8 mouse cellular contexts compared by ENCODE assay signal in genomic region chr5:118214418-118215154, GRCm38 (mm10). TPM values are rescaled to one million over a fixed set of nuclear protein-coding genes. Genes with fewer than 3 reads are reported as not detected.
A peak's percentile ranks its signal among the peaks of the same experiment; 100 is the strongest.
DNase-seq lines count a peak whose midpoint lies in the region; ATAC-seq and TF ChIP-seq lines count a peak whose summit lies in the region.

No protein-coding gene starts in this region.

- no peaks in the 10 kb centered on the region for H3K36me3 ChIP-seq in ES-E14 (ENCODE audit: control insufficient read depth, insufficient read depth, low read length, poor library complexity, severe bottlenecking)
- H3K36me3 ChIP-seq in forebrain, embryonic 14.5 days (ENCODE audit: control insufficient read depth, insufficient read depth, low read length), result 0 out of 2 replicates have a peak, but pooled peaks cover 8% of the 10 kb centered on the region
- no peaks in the 10 kb centered on the region for H3K36me3 ChIP-seq in liver, postnatal 0 days (replicated peaks; ENCODE audit: insufficient read depth, low read length)

- H3K27ac ChIP-seq in ES-E14 (ENCODE audit: insufficient read depth, low read depth, low read length, poor library complexity, severe bottlenecking), result no peak overlapping the region
- 0 out of 2 replicates have a peak overlapping the region, but pooled peaks have one; percentile 14 for H3K27ac ChIP-seq in forebrain, embryonic 14.5 days (ENCODE audit: low read depth, low read length)
- no peak overlapping the region for H3K27ac ChIP-seq in liver, postnatal 0 days (ENCODE audit: low read depth)

- no peak for TF ChIP-seq EP300 in liver, postnatal 0 days (IDR thresholded peaks at IDR 0.05; ENCODE audit: low read depth)

- H3K9ac ChIP-seq in ES-E14 (ENCODE audit: insufficient read depth, low read depth, low read length, poor library complexity, severe bottlenecking), result no peak overlapping the region
- H3K9ac ChIP-seq in forebrain, embryonic 14.5 days (ENCODE audit: low read length), result peak overlapping the region; percentile 54
- H3K9ac ChIP-seq in liver, postnatal 0 days (replicated peaks), result no peak overlapping the region

- H3K4me2 ChIP-seq in forebrain, embryonic 14.5 days (ENCODE audit: low read length), result peak overlapping the region; percentile 64
- H3K4me2 ChIP-seq in liver, postnatal 0 days (ENCODE audit: low read depth, low read length), result peak overlapping the region; percentile 42

- no peaks in the 10 kb centered on the region for H3K27me3 ChIP-seq in forebrain, embryonic 14.5 days (replicated peaks; ENCODE audit: control insufficient read depth, insufficient read depth, low read length)
- H3K27me3 ChIP-seq in liver, postnatal 0 days (ENCODE audit: insufficient read depth, low read length), result peaks cover 6% of the 10 kb centered on the region; the same call in 1 of the 2 replicates

- intact Hi-C loops in heart, postnatal 10 days (cut with DNase I), result no loop called here

- DNase-seq in ES-E14 (ENCODE audit: low read depth, low spot score), result peak; percentile 16
- peak; percentile 92 for DNase-seq in cerebellum, adult 11-12 months
- peak; percentile 95 for DNase-seq in forebrain, embryonic 14.5 days (ENCODE audit: low spot score)
- DNase-seq in heart, postnatal 10 days, result peak; percentile 85 to 87
- peak; percentile 39 to 52 for DNase-seq in kidney, postnatal 36 days
- peak; percentile 43 for DNase-seq in liver, postnatal 0 days
- DNase-seq in ovary, postnatal 36 days (ENCODE audit: low spot score), result peak; percentile 69

- 3% methylated on average over 24 of the region's 24 CpGs for WGBS in forebrain, embryonic 14.5 days
- 11% methylated on average over 24 of the region's 24 CpGs for WGBS in liver, postnatal 0 days (ENCODE audit: insufficient replicate concordance)

- in situ Hi-C loops in ES-E14 (cut with MboI; ENCODE audit: low sequenced_read_pairs in 2 of 2, unreplicated experiment in 2 of 2), result no loop called here

- no peak for TF ChIP-seq CTCF in liver, postnatal 0 days (IDR thresholded peaks at IDR 0.05; ENCODE audit: low read depth)

- H3K4me1 ChIP-seq in ES-E14 (ENCODE audit: control insufficient read depth in 2 of 2, insufficient read depth in 2 of 2, low read length in 2 of 2, poor library complexity in 1 of 2), result no peaks in the 10 kb centered on the region
- peaks cover 8% of the 10 kb centered on the region; the same call in 1 of the 2 replicates for H3K4me1 ChIP-seq in forebrain, embryonic 14.5 days (ENCODE audit: control insufficient read depth, insufficient read depth, low read length)
- H3K4me1 ChIP-seq in liver, postnatal 0 days (ENCODE audit: insufficient read depth), result no peaks in the 10 kb centered on the region

- no peaks in the 10 kb centered on the region for H3K9me3 ChIP-seq in ES-E14 (ENCODE audit: control insufficient read depth, insufficient read depth, low read depth, low read length)
- no peaks in the 10 kb centered on the region for H3K9me3 ChIP-seq in forebrain, embryonic 14.5 days (replicated peaks; ENCODE audit: control insufficient read depth, low read length)
- H3K9me3 ChIP-seq in liver, postnatal 0 days (ENCODE audit: low read length), result no peaks in the 10 kb centered on the region

- ATAC-seq in forebrain, embryonic 14.5 days, result peak; percentile 92
- ATAC-seq in liver, postnatal 0 days, result peak; percentile 56; the same call in 1 of the 2 replicates
- ATAC-seq in megakaryocyte-erythroid progenitor cell, adult 5-6 weeks (replicated peaks; ENCODE audit: low FRiP score, low TSS enrichment, poor library complexity, severe bottlenecking), result no peak

- H3K4me3 ChIP-seq in ES-E14 (ENCODE audit: insufficient read depth in 1 of 2, low read depth in 1 of 2, low read length in 2 of 2, poor library complexity in 1 of 2, severe bottlenecking in 1 of 2), result peak overlapping the region in 1 of 2 experiments; percentile 6; a peak in 1 of 4 replicates
- H3K4me3 ChIP-seq in forebrain, embryonic 14.5 days (ENCODE audit: low read depth, low read length), result peak overlapping the region; percentile 27
- H3K4me3 ChIP-seq in liver, postnatal 0 days (ENCODE audit: low read depth, low read length), result no peak overlapping the region

TF ChIP-seq in ES-E14, 5 proteins besides CTCF, POLR2A, EP300 and RAD21:
- TF ChIP-seq HCFC1 (IDR thresholded peaks at IDR 0.05; ENCODE audit: borderline replicate concordance, insufficient read depth, low read length), result no peak
- TF ChIP-seq ZNF384 (IDR thresholded peaks at IDR 0.05; ENCODE audit: low read depth, low read length), result no peak
- TF ChIP-seq ZC3H11A (IDR thresholded peaks at IDR 0.05; ENCODE audit: borderline replicate concordance, low read depth, low read length), result no peak
- TF ChIP-seq MAFK (IDR thresholded peaks at IDR 0.05; ENCODE audit: insufficient read depth, low read depth, low read length), result no peak
- no peak for TF ChIP-seq CHD2 (IDR thresholded peaks at IDR 0.05; ENCODE audit: low read depth, low read length)

RNA-seq across cellular contexts. Expression of gene Rnft2, which starts 30.3 kb away (rescaled TPM):
- total RNA-seq in ES-E14 (2012; rRNA removed), result 7.9 and 13.4 TPM in 2 replicates
- polyA plus RNA-seq in forebrain, embryonic 14.5 days (2014; fragmentation: Nextera tagmentation; extraction: Ambion mirVana), result 10.7 and 11.3 TPM in 2 replicates
- 1 to 10 TPM; 1.6 to 2.5 TPM for total RNA-seq in heart, postnatal 10 days (2021)
- 0.14 TPM in 1 of 2 replicates, not detected in the other for polyA plus RNA-seq in liver, postnatal 0 days (2015; fragmentation: Nextera tagmentation; extraction: Ambion mirVana)
- total RNA-seq in megakaryocyte-erythroid progenitor cell, adult 5-6 weeks (2014; fragmentation: Nextera tagmentation), result not detected in 2 replicates
- not detected in 2 replicates for total RNA-seq in megakaryocyte-erythroid progenitor cell, adult 5-6 weeks (2017)

RNA-seq across cellular contexts. Expression of gene 2410131K14Rik, which starts 30.4 kb away (rescaled TPM):
- 11.6 and 15.4 TPM in 2 replicates for total RNA-seq in ES-E14 (2012; rRNA removed)
- polyA plus RNA-seq in forebrain, embryonic 14.5 days (2014; fragmentation: Nextera tagmentation; extraction: Ambion mirVana), result 14.6 and 17.1 TPM in 2 replicates
- total RNA-seq in heart, postnatal 10 days (2021), result 1 to 10 TPM; 7.1 to 7.8 TPM
- polyA plus RNA-seq in liver, postnatal 0 days (2015; fragmentation: Nextera tagmentation; extraction: Ambion mirVana), result 1.3 TPM in 2 replicates
- 0.92 and 1.0 TPM in 2 replicates for total RNA-seq in megakaryocyte-erythroid progenitor cell, adult 5-6 weeks (2014; fragmentation: Nextera tagmentation)
- 1.4 and 2.1 TPM in 2 replicates for total RNA-seq in megakaryocyte-erythroid progenitor cell, adult 5-6 weeks (2017)

RNA-seq across cellular contexts. Expression of gene Hrk, which starts 50.1 kb away (rescaled TPM):
- 0.36 and 0.63 TPM in 2 replicates for total RNA-seq in ES-E14 (2012; rRNA removed)
- 1.1 and 1.7 TPM in 2 replicates for polyA plus RNA-seq in forebrain, embryonic 14.5 days (2014; fragmentation: Nextera tagmentation; extraction: Ambion mirVana)
- under 1 TPM; 0.30 to 0.38 TPM for total RNA-seq in heart, postnatal 10 days (2021)
- not detected in 2 replicates for polyA plus RNA-seq in liver, postnatal 0 days (2015; fragmentation: Nextera tagmentation; extraction: Ambion mirVana)
- total RNA-seq in megakaryocyte-erythroid progenitor cell, adult 5-6 weeks (2014; fragmentation: Nextera tagmentation), result not detected in 2 replicates
- total RNA-seq in megakaryocyte-erythroid progenitor cell, adult 5-6 weeks (2017), result not detected in 2 replicates

RNA-seq across cellular contexts. Expression of gene Fbxw8, which starts 59.3 kb away (rescaled TPM):
- total RNA-seq in ES-E14 (2012; rRNA removed), result 44.9 and 46.2 TPM in 2 replicates
- 17.1 and 19.5 TPM in 2 replicates for polyA plus RNA-seq in forebrain, embryonic 14.5 days (2014; fragmentation: Nextera tagmentation; extraction: Ambion mirVana)
- total RNA-seq in heart, postnatal 10 days (2021), result 10 to 100 TPM; 50.1 to 58.1 TPM
- 6.3 and 7.1 TPM in 2 replicates for polyA plus RNA-seq in liver, postnatal 0 days (2015; fragmentation: Nextera tagmentation; extraction: Ambion mirVana)
- 18.1 and 25.3 TPM in 2 replicates for total RNA-seq in megakaryocyte-erythroid progenitor cell, adult 5-6 weeks (2014; fragmentation: Nextera tagmentation)
- total RNA-seq in megakaryocyte-erythroid progenitor cell, adult 5-6 weeks (2017), result 12.9 and 23.8 TPM in 2 replicates

Comparison
In these comparisons a context has a peak if more than half of its experiments do, and no peak if none do; other contexts are left out.
1. DNase-seq: peak in every context shown above with its lines; median percentile 95 in forebrain, embryonic 14.5 days; 92 in cerebellum, adult 11-12 months; 86 in heart, postnatal 10 days; 69 in ovary, postnatal 36 days; 46 in kidney, postnatal 36 days; 43 in liver, postnatal 0 days; 16 in ES-E14.